Mouse (Mus musculus) layer of hippocampus, adult 18-20 months (tissue): ENCODE data around the gene AW551984. TPM values are rescaled to one million over a fixed set of nuclear protein-coding genes. Genes with fewer than 3 reads are reported as not detected.

Source experiments
- DNase-seq, 2 experiments: peaks; one replicate each; pipeline ENCODE4 v3.0.0; 2022; ENCODE audit warnings: low spot score in 2 of 2
- long read RNA-seq: library from polyadenylated mRNA; stranded (forward); transcript quantifications from one replicate; pipeline ENCODE4 v2.0.0, GENCODE M21; 2021
- total RNA-seq, 2 experiments: library from RNA; stranded (reverse); gene quantifications; 2 replicates each; pipeline ENCODE4 v1.2.3; 2021

Gene AW551984
- 1 to 10 TPM; 4.5 to 5.5 TPM for total RNA-seq
- long read RNA-seq, partial matches to known transcripts: 2 of 5 reads
- long read RNA-seq, other reads (novel, unspliced or antisense): 3 of 5 reads

DNA sequence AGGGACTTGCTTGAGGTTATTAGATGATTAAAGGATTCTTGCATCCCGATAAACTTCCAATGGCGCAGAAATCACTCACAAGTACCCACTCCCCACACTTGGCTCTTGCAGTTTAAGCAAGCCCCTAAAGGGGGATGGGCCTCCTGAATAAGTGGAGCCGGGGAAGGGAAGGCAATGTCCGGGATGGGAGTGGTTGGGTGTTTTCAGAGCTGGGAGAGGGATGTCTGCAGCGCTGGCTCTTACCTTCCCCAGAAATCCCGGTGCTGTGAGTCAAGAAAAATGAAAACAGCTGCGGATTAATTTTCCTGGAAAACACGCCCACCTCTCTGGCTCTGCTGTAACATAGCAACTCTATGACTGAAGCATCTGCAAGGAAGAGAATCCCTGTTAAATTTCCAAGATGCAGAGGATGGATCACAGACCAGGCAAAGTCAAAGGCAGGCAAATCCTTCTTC, at the start of gene AW551984:
Gene AW551984 (minus strand): TSS at position 405 of the 455 bp plus-strand sequence.
- peak; percentile 5 to 11 for DNase-seq

DNA sequence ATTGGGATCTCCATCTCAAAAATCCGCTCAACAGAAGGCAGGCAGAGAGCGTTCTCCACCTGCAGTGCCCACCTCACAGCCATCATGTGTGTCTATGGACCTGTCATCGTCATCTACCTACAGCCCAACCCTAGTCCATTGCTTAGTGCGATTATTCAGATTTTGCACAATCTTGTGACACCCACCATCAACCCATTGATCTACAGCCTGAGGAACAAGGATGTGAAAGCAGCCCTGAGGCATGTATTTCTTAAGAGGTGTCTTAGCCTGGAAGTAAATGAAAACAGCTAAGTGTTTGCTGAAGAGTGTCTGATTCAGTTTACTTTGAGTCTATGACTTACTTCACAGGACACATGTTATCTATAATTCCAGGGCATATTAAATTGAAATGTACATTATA, 43.2 kb upstream of the AW551984 start:
- no peak for DNase-seq

GRCm38 (mm10) chr9:39644785-39645184, 40.6 kb upstream of the AW551984 start, which contains the start of gene Olfr961:
Gene Olfr961, plus strand, starts transcription at chr9:39645085.
- DNase-seq: no peak

DNA sequence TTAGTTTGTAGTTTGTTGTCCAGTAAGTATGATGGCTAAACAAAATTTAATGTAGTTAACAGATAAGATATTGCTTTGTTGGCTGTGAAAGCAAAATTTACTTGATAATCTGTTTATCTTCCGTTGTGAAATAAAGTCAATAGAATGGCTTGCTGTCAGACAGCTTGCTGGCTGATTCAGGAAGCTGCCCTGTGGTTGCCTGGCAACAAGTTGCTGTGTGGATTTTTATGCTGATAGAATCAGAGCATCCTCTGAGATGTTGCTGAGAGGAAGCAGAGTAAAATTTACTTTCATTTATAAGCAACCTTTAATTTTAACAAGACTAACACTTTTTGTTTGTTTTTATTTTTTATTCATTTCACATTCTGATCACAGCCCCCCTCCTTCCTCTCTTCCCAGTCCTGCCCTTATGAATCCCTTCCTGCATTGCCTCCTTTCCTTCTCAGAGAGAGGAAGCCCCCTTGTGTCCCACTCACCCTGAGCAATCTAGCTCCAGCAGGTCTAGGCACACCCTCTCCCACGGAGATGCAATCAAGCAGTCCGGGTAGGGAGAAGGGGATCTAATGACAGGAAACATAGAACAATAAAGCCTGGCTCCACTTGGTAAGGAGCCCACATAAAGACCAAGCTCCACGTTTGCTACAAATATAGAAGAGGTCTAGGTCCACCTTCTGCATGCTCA, 29.9 kb upstream of the AW551984 start:
- peak; percentile 48 to 76 for DNase-seq

DNA sequence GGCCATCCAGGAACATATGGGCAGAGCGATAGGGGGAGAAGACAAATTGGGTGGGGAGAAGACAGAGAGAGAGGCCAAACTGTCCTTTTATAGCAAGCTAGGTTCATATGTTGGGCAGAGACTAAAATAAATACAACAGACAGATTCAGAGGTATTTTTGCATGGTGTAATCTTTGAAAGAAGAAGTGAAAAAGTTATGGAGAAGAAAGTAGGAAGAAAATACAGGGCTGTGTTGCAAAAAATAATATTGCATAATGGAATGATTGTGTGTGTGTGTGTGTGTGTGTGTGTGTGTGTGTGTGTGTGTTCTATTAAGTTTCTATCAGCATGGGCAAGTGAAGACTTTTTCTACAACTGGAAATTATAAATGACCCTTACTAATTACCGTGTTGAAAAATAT, 24.9 kb upstream of the AW551984 start:
- no peak for DNase-seq

DNA sequence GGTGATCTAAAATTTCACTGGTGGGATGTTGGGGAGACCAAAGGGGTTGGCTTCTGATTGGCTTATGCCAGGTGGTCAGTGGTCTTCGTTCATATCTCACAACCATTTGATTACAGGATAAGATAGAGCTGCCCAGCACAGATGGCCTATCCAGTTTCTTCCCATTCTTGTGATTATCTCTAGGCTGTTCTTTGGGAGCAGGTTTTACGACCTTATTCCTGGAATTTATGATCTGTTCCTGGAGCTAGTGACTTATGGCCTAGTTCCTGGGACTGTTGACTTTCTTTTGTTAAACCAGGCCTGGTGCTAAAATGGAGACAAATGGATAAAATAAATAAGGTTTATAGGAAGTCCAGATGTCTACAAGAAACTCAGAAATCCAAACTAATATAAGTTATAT, 20.5 kb upstream of the AW551984 start:
- no peak for DNase-seq

- DNase-seq: no peak
Measured at GRCm38 (mm10) chr9:39623783-39624182, 19.6 kb upstream of the AW551984 start.

GRCm38 (mm10) chr9:39621073-39621472, 16.9 kb upstream of the AW551984 start, which contains the start of gene Olfr960:
Gene Olfr960, plus strand, starts transcription at chr9:39621373.
- DNase-seq: no peak

- DNase-seq: peak; percentile 16 to 72
Measured at GRCm38 (mm10) chr9:39611953-39612352, 7.8 kb upstream of the AW551984 start.

DNA sequence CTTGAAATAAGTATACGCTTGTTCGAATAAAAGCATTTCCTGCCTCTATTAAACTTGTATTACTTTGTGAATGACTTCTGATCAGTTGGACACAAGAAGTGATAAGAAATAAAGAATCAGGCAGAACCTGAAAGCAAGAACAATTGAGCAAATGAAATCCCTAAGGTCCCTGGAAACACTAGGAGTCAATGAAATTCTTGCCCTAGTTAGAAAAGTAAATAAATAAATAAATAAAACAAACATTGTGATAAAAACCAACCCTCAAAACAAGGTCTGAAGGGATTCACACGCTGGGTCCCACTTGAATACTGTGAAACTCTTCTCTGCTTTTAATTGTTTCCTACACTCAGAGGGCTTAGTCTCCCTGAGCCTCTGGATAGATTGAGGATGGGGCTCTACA, 6.2 kb upstream of the AW551984 start, which contains the start of gene Olfr148:
Gene Olfr148 (plus strand): TSS at position 301 of the 400 bp plus-strand sequence.
- no peak for DNase-seq

DNA sequence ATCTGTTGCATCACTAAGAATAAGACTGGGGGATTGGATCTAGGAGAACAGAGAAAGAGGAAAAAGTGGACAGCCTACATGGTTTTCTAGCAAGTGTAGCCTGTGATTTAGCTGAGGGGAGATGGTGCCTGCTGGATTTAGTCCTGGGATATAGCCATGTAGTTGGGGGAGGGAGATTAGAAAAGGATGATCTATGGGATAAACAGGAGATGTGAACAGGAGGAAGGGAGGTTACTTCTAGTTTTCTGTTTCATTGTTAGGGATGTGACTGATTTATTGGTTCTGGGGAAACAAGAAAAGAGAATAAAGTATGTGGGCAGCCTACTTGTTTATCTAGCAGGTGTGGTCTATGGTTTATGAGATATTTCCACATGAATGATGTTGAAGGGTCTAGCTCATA, 4.3 kb upstream of the AW551984 start:
- DNase-seq: no peak

DNA sequence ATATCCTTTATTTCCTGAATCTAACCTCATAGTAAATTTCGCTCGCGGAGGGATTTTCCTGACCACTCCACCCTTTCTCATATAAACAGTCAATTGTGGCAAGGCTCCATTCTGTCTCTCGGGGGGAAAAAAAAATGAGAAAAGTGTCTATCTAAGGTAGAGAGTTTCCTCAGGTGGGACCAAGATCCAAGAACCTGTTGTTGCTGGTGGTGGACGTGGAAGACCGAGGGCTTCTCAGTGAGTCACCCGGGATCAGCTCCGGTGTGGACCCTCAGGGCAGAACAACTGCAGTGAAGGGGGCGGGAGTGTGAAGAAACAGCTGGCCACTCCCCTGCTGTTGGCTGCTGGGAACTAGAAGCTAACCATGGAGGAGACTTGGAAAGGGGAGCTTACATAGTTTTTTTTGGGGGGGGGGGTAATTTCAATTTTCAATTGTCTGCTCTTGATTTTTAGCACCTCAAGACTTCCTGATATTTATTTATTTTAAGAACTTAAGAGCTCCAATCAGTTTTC, 814 bp downstream of the AW551984 start:
- peak in 1 of 2 experiments; percentile 2 for DNase-seq

DNA sequence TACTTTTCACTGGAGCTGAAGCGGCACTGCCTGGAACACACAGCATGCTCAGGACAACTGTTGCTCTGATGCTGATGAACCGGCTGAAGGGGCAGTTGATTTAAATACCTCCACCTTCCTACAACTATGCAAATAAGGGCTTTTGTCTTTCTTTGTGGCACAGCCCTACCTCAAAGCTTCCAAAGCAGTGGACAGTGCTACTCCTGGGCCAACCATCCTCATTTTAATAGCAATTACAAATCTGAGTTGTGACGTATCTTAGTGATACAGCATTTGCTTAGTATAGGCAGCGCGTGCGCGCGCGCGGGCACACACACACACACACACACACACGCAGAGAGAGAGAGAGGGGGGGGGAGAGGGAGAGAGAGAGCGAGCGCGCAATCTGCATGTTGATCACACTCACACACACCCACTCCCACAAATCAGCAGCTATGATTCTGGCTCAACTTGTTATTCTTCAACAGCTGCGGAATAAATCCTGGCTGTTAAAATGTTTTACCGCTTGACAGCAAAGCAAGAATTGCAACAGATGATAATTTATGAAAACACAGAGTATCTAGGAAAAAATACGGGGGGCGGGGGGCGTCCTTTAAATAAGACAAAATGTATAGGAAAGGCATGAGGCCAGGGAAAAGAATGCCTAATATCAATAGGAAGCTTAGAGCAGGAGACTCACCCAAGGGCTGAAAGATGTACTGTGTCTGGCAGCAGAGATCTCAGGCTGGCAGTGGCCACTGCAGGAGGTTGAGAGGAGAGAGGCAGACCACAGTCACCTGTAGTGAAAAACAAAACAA, 1.5 kb downstream of the AW551984 start:
- peak; percentile 22 to 59 for DNase-seq

DNA sequence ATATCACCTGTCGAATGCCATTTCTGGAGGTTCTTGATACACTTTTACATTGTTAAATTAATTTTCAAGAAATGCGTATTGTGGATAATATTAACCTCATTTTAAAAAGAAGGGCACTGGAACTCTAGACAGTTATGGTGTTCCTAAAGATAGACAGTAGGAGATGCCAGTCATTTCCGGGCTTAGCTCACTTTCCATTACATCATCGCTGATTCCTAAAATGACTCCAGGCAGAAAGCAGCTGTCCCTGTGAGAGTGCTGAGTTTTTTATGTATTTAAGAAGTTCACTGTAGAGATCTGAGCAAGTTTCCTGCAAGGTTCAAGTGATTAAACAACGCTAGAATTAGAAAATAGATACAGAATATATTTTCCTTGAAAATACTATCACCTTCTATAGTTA, 27.2 kb downstream of the AW551984 start:
- DNase-seq: no peak

DNA sequence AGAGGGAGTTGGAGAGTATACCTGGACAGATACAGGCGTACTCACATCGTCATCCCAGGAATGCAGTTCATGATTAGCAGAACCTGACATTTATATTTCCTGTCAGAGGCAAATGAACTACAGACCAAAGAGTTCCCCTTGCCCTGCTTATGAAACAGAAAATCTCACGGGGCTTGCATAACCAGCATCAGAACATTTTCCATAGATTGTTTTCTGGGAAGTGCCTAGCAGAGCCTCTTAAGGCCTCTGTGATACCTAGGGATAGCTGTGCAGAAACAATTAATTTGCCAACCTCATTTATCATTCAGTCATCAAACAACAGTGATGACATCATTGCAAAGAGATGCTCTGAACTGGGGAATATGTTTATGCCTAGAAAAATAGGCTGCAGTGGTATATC, 28.7 kb downstream of the AW551984 start, which contains the start of gene Olfr959:
Gene Olfr959 (minus strand): TSS at position 101 of the 400 bp plus-strand sequence.
- DNase-seq: no peak

DNA sequence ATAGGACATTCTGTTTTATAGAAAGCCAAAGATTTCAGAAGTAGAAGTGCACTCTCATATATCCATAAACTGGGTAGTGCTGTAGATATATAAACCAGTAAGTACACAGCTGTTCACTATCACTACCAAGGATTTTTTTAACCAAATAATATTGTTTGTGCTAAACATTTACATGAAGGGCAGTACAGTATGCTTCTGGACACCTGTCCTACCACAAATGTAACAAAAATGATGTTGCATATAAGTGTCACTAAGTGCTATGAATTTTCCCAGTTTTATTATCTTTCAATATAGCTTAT, 45.9 kb downstream of the AW551984 start:
- DNase-seq: no peak

GRCm38 (mm10) chr9:39557529-39558348, 46.5 kb downstream of the AW551984 start:
- DNase-seq: peak; percentile 23 to 71

GRCm38 (mm10) chr9:39553946-39554345, 50.3 kb downstream of the AW551984 start, which contains the start of gene Olfr958:
Gene Olfr958, minus strand, starts transcription at chr9:39554054.
- peak in 1 of 2 experiments; percentile 52 for DNase-seq

- DNase-seq: peak in 1 of 2 experiments; percentile 48
Measured at GRCm38 (mm10) chr9:39550806-39551205, 53.4 kb downstream of the AW551984 start.
